Mouse (Mus musculus) adrenal gland, adult (tissue): ENCODE measurements around the gene Arhgap31.

Experiments
- DNase-seq, 2 experiments: peaks; one replicate each; pipeline ENCODE4 v3.0.0; 2022 to 2023; ENCODE audit warnings: low spot score in 1 of 2; ENCODE audit not compliant: inconsistent age in 2 of 2

The Arhgap31 gene

DNA sequence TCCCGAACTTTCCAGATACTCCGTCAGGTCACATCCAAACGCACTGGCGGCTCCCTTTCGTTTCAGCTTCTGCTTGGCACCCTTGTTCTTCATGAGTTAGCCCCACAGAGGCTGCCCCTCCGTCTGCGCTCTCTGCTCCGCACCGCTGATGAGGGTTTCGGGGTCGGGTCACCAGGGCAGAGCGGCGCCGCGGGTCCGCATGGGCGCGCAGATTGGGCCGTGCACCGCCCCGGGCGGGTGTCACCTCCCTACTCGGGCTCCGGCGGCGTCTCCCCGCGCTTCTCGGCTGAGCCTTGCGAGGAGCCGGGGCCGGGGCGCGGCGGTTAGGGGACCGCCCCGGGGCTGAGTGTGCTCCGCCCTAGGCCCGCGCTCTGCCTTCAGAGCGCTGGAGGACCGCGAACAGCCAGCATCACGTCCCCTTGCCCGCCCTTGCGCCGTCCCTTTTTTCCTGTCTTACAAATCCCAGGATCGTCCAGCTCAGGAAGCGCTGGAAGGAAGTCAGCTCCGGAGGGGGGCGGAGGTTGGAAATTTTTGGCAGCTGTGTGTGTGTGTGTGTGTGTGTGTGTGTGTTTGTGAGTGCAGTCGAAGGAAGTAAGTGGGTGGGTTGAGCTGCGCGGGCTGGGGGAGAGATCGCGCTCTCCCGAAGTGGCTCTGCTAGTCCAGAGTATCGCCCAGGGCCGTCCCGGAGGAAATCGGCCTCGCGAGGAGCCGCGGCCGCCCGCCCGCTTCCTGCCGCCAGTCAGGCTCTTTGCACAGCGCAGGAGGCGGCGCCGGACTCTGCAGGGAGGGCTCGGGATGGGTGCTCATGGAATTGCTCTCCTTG, at the start of gene Arhgap31:
Gene Arhgap31 (minus strand): TSS at position 694 of the 823 bp plus-strand sequence.
- peak; percentile 88 to 94 for DNase-seq

DNA sequence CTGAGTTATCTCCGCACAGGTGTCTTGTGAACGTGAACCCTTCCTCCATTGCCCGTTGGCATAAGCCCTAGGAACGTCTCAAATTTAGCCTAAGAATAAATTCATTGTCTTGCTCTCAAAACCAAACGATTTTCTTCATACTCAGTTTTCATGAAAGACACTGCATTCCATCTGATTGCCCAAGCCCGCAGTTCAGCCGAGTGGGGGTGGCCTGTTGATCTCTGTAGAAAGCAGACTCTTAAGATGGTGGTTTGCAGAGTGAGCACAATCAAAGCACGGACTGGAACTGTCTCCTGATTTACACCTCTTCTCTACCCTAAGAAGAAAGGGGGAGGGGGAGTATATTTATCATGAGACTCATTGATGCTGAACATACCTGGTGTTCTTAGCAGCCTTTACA, 49.3 kb upstream of the Arhgap31 start:
- no peak for DNase-seq

DNA sequence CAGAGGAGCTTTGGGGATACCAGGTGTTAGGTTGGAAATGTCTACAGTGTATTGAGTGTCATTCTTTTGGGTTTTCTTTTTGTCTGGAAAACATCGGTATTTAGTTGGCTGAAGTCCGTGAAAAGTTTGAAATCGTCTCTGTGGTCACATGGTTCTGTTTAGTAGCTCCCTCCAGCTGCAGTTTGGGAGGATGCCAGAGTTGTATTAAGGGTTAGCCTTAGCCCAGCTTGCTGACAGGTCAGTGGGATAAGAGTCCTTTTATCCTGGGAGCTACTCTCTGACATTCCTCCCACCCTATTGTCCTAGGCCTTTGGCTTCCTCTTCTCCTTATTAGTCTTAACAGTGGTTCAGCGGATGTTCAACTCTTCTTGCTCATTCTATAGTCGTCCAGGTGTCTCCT, 48.9 kb upstream of the Arhgap31 start:
- DNase-seq = no peak

- DNase-seq = no peak
Observed at GRCm38 (mm10) chr16:38760834-38761375, 47.8 kb upstream of the Arhgap31 start.

GRCm38 (mm10) chr16:38760239-38760638, 47.2 kb upstream of the Arhgap31 start:
- no peak for DNase-seq

- peak; percentile 48 to 69 for DNase-seq
Observed at GRCm38 (mm10) chr16:38758104-38758861, 45.2 kb upstream of the Arhgap31 start.

- no peak for DNase-seq
Observed at GRCm38 (mm10) chr16:38757626-38758025, 44.6 kb upstream of the Arhgap31 start.

DNA sequence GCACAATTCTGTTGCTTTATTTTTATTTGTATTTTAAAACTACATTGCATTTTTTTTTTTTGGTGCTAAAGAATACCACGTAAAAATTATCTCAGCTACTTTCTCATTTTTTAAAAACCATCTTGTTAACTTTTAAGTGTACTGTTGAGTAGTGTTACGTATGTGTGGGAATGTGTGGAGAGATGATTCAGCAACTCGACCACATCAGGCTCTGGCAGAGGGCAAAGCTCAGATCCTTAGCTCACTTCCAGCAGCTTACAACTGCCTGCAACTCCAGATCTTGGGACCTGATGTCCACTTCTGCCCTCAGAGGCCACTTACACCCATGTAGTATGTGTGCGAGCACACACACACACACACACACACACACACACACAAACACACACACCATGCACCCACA, 43.5 kb upstream of the Arhgap31 start:
- no peak for DNase-seq

DNA sequence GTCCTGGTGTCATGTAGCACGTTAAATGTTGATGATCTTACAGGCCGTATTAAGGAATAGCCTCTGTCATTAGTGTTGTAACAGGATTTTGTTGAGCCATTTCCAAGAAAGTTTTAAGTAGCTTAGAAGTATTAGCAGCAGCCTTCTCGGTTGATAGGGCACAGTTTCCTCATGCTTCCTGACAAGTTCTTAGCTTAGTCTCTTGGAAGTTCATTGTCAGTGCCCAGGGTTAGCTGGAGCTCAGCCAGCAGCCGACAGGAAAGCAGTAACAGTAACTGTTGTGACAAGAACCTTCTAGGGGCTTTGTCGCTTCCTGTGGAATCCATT, 43.1 kb upstream of the Arhgap31 start:
- peak; percentile 26 to 54 for DNase-seq

- DNase-seq = no peak
Observed at GRCm38 (mm10) chr16:38755452-38756176, 42.5 kb upstream of the Arhgap31 start.

DNA sequence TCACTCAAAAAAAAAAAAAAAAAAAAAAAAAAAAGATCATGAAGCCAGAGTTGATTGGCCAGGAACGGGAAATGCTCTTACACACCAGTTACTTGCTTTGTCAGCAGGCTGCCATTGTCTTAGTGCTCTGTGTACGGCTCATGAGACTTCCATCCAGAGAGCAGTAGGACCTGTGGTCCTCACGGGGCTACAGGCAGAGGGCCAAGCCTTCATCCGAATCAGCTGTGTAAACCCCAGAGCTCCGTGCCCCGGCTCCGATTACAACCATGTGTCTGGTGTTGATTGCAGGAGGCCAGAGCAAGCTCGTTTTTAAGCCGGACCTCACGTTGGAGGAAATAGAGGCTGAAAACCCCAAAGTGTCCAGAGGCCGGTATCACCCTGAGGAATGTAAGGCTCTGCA, 40.6 kb upstream of the Arhgap31 start:
- no peak for DNase-seq

DNA sequence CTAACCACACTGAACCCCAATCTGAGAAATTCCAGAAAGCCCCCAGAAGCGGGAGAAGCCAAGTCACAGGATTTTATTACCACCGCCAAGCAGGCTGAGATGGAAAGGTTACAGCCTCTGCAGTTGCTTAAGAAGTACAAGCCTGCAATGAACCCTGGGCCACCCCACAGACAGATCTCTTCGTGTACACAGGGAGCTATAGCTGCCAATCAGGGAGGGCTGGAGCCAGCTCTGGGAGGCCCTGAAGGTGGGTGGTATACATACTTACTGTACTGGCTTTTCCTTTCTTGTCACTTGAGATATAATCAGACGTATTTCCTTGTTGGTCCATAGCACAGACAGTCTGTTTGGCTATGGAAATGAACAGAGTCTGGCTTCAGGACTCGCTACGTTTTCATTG, 37.7 kb upstream of the Arhgap31 start:
- no peak for DNase-seq

DNA sequence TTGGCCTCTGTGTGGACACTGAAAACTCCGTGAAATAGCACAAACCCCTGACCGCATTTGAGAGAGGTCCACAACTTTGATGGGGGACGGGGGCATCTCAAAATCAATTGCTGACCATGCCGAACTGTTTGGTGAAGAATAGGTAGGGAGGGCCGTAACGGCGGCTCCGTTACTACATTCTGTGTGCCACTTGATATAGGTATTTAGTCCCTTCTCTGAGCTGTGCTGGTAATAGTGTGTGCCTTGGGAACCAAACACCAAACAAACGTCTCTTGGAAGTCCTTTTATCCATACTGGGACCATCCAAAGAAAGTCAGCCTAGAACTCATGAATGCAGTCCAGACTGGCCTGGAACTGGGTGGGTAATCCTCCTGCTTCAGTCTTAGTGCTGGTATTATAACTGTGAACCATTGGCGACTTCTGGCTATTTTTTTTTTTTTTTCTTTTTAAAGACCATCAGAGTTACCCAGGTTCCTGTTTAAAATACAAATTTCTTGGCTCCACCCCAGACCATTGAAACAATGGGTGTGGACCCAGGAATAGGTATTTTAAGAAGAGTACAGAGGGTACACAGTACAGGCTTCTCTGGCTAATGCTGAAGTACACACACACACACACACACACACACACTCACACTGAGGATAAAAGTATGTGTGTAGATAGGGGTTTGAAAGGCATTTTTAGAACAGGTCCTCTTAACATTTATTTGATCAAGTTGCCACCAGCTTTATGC, 31.0 kb upstream of the Arhgap31 start:
- no peak for DNase-seq

DNA sequence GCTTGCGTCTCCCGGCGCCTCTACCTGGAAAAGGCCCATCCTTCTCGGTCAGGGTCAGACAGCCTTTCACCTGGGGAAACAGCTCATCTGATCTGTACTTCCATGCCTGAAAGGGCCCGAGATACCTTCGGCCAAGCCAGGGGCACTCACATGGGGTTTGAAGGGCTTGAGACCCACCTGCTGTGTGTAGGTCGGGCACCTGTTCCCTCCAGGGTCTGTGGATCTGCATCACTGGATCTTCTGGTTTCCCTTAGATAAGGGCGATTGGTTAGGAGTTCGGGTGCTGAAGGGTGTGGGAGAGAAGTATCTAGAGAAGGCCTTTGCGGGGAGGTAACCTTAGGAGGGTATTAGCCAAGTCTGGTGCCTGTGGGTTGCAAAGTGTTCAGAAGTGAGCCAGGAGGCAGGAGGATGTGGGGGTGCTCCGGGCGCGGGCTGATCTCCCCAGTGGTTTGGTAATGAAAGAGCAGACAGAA, 29.6 kb upstream of the Arhgap31 start:
- DNase-seq = peak; percentile 33 to 76

DNA sequence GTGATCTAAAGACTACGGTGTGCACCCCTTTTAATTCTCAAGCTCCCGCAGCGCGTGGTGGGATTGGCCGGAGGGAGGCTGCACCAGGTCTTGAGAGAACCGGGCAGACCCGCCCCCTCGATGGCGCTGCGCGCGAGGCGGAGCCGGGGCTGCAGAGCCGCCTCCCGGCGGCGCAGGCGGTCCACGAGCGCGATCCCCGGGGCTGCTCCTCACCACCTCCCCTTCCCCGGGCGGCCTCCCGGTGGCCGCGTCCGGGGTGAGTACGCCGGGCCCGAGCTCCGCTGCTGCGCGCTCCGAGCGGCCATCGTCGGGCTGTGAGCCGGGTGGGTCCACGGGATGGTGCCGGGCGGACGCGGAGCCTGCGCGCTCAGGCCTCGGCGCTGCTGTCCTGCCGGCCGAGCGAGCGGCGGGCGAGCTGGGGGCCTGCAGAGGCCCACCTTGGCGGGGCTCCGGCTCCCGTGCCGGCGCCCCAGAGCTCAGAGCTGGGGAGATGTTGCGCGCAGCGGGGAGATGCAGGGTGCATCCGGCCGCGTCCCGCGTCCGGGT, 29.1 kb upstream of the Arhgap31 start, which contains the start of gene B4galt4:
Gene B4galt4 (plus strand): TSS at position 152 of the 546 bp plus-strand sequence.
- DNase-seq = peak; percentile 85 to 95

GRCm38 (mm10) chr16:38741204-38741903, 28.3 kb upstream of the Arhgap31 start:
- no peak for DNase-seq

- no peak for DNase-seq
Observed at GRCm38 (mm10) chr16:38730921-38731320, 17.8 kb upstream of the Arhgap31 start.

- peak in 1 of 2 experiments; percentile 80 for DNase-seq
Observed at GRCm38 (mm10) chr16:38729610-38730288, 16.7 kb upstream of the Arhgap31 start.

DNA sequence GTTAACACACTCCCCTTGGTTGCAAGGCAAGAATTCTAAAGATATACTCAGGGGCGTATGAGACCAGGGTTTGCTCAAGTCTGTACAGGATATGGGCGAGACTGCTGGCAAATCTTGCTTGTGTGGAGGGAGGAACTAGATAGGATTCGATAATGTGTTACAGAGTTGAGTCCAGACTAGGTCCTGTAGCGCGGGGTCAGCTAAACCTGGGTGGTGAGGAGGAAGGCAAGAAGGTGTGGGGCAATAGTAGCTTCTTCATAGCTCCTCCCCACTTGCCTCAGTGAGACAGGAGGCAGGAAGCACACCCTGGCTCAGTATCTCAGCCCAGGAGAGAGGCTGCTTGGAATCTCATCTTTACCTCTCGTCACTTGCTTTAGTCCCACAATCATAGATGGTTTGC, 16.1 kb upstream of the Arhgap31 start:
- DNase-seq = no peak
